Mouse (Mus musculus): ENCODE measurements around the gene Fam84b.
A peak's percentile ranks its signal among the peaks of the same experiment; 100 is the strongest.
"Not testable (repeated sequence)": the region's sequence is repeated elsewhere in the genome, so short reads cannot be mapped to it uniquely, and the experiment has no call there.

The Fam84b gene

GRCm38 (mm10) chr15:60853231-60853999 is at the start of gene Fam84b:
Gene Fam84b (minus strand): TSS chr15:60853778.
- peak; percentile 5 for DNase-seq (ENCODE audit: low read depth, low spot score)

- DNase-seq (ENCODE audit: low read depth, low spot score), result no peak
Measured at GRCm38 (mm10) chr15:60898187-60898965, 44.8 kb upstream of the Fam84b start.

GRCm38 (mm10) chr15:60896040-60896439 is 42.5 kb upstream of the Fam84b start:
- DNase-seq (ENCODE audit: low read depth, low spot score), result no peak

- DNase-seq (ENCODE audit: low read depth, low spot score), result peak; percentile 44
Measured at GRCm38 (mm10) chr15:60892976-60893463, 39.4 kb upstream of the Fam84b start.

GRCm38 (mm10) chr15:60888724-60889123 is 35.1 kb upstream of the Fam84b start:
- DNase-seq (ENCODE audit: low read depth, low spot score), result no peak

GRCm38 (mm10) chr15:60875721-60876120 is 22.1 kb upstream of the Fam84b start:
- no peak for DNase-seq (ENCODE audit: low read depth, low spot score)

- DNase-seq (ENCODE audit: low read depth, low spot score), result no peak
Measured at GRCm38 (mm10) chr15:60862417-60862816, 8.8 kb upstream of the Fam84b start.

GRCm38 (mm10) chr15:60855112-60855511 is 1.5 kb upstream of the Fam84b start:
- DNase-seq (ENCODE audit: low read depth, low spot score), result no peak

- no peak for DNase-seq (ENCODE audit: low read depth, low spot score)
Measured at GRCm38 (mm10) chr15:60854151-60854550, 573 bp upstream of the Fam84b start.

- DNase-seq (ENCODE audit: low read depth, low spot score), result no peak
Measured at GRCm38 (mm10) chr15:60848630-60849029, 4.9 kb downstream of the Fam84b start.

GRCm38 (mm10) chr15:60846291-60846690 is 7.3 kb downstream of the Fam84b start:
- DNase-seq (ENCODE audit: low read depth, low spot score), result no peak

GRCm38 (mm10) chr15:60845886-60846285 is 7.7 kb downstream of the Fam84b start:
- no peak for DNase-seq (ENCODE audit: low read depth, low spot score)

- no peak for DNase-seq (ENCODE audit: low read depth, low spot score)
Measured at GRCm38 (mm10) chr15:60841785-60842184, 11.8 kb downstream of the Fam84b start.

GRCm38 (mm10) chr15:60841312-60841711 is 12.3 kb downstream of the Fam84b start:
- DNase-seq (ENCODE audit: low read depth, low spot score), result not testable (repeated sequence)

- no peak for DNase-seq (ENCODE audit: low read depth, low spot score)
Measured at GRCm38 (mm10) chr15:60840296-60840670, 13.3 kb downstream of the Fam84b start.

GRCm38 (mm10) chr15:60839539-60840295 is 13.9 kb downstream of the Fam84b start:
- DNase-seq (ENCODE audit: low read depth, low spot score), result no peak

- no peak for DNase-seq (ENCODE audit: low read depth, low spot score)
Measured at GRCm38 (mm10) chr15:60838135-60838534, 15.4 kb downstream of the Fam84b start.

GRCm38 (mm10) chr15:60837719-60838118 is 15.9 kb downstream of the Fam84b start:
- DNase-seq (ENCODE audit: low read depth, low spot score), result no peak

GRCm38 (mm10) chr15:60836321-60836720 is 17.3 kb downstream of the Fam84b start:
- DNase-seq (ENCODE audit: low read depth, low spot score), result no peak

GRCm38 (mm10) chr15:60834598-60835571 is 18.7 kb downstream of the Fam84b start:
- DNase-seq (ENCODE audit: low read depth, low spot score), result no peak
